Mouse (Mus musculus) heart, postnatal 36 days (tissue): Measurements from ENCODE around the gene Col5a1. TPM values are rescaled to one million over a fixed set of nuclear protein-coding genes. Genes with fewer than 3 reads are reported as not detected.

ENCODE experiments used
- DNase-seq, 2 experiments: peaks; one replicate each; pipeline ENCODE4 v3.0.0; 2021 to 2022
- intact Hi-C: fragments of 180-260 bp; cut with DNase I; formaldehyde crosslinking; loops from one replicate; pipeline ENCODE4 v1.15.1; 2025
- total RNA-seq, 2 experiments: library from RNA; stranded (reverse); gene quantifications; 2 replicates each; pipeline ENCODE4 v1.2.3; 2021

The Col5a1 gene
- total RNA-seq, 2 experiments from 2014 or later, result 35.8 to 42.4 TPM

DNA sequence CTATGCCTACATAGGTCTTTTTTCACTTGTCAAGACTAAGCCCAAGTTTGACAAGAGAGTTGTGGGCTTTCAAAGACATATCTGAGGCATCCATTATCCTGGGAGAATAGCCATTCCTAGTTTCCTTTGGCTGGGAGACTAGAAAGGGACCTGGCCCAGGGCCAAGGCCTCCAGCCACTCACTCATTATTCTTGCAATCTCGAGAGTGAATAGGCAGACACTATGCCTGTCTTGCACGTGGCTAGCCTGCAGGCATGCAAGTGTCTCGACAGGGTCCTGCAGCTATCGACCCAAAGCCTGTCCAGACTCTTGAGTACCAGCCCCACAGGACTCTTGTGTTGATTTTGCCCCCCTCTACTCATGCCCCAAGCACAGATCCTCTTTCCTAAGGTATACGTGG, 71.0 kb downstream of the Col5a1 start:
- intact Hi-C loops, result no loop called here
- DNase-seq, result peak; percentile 37 to 46

DNA sequence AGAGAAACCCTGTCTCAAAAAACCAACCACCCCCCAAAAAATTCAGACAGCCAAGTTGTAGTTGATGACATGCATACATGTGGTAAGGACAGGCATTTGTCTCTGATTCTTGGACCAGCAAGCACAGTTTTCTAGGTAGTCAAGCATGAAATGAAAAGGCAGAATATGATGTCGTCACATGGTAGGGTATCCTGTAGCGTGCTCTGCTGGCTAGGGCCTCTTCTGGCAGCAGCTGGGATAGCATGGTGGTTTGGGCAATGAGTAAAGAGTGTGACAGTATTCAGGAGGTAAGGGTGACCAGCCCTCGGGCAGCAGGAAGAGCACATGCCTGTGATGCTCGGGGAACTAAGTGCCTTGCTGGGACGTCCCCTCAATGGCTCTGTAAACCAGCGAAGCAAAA, 73.0 kb downstream of the Col5a1 start:
- intact Hi-C loops, result no loop called here
- DNase-seq, result no peak

DNA sequence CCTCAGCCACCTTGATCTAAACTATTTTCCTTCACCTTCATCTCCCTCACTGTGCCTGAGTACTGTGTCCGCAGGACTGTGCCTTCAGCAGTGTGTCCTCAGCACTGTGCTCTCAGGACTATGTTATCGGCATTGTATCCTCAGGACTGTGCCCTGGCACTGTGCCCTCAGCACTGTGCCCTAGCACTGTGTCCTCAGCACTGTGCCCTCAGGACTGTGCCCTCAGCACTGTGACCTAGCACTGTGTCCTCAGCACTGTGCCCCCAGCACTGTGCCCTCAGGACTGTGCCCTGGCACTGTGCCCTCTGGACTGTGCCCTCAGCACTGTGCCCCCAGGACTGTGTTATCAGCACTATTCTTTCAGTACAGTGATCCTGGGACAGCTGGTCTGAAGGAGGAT, 75.0 kb downstream of the Col5a1 start:
- DNase-seq, result no peak
- intact Hi-C loops, result no loop called here

DNA sequence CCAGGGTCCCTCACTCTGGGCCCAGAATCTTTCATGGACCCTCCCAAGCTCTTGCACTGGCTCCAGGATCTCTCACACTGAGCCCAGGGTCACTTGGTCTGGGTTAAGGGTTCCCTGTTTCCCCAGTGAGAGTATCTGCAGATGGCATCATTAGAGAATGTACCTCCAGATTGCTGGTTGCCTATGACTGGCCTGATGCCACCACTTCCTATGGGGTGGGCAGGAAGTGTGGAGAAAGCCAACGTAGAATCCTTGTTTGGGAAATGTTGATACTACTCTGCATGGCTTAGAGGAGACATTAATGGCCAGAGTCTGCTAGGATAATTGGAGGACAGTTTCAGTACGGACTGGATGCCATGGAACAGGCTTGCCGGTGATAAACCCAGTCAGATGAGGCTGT, 76.2 kb downstream of the Col5a1 start:
- intact Hi-C loops, result no loop called here
- DNase-seq, result no peak

DNA sequence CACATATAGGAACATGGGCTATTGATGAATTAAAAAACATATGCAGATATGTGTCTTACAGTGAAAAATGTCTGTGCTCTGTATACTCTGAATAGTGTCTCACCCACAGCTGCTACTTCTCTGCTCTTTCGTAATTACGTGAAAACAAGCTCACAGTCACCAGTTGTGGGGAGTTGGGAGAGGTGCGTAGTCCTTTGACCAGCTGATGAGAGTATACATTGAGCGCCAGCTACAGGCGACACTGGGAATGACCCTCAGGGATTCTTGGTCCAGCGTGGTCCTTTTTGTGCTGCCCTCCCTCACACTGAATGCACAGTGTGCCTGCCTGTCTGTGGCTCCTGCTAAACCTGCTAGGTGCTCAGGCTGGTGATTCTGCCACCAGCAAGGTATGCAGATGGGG, 82.9 kb downstream of the Col5a1 start:
- intact Hi-C loops, result loop anchor here (2.0 kb wide), 1 partner anchor 416 kb away; no protein-coding TSS in a partner anchor
- DNase-seq, result peak; percentile 31 to 43

DNA sequence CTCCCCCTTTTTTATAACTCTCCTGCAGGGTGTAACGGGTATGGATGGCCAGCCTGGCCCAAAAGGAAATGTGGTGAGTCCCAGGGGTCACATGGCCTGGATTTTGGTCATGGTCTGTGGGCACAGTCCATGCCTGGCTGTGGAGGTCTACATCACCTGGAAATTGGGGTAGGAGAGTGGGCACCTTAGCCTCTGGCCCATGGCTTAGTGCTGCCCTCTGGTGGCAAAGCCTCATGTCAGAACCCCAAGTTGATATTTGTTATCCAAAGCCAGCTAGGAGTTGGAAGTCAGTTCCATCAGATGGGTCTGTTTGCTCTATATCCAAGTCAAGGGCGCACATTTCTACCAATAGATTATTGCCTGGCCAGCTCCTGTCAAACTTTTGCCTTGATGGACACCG, 87.6 kb downstream of the Col5a1 start:
- DNase-seq, result peak; percentile 65 to 75
- intact Hi-C loops, result loop anchor here (1.0 kb wide), 2 partner anchors 48 to 203 kb away; no protein-coding TSS in a partner anchor

DNA sequence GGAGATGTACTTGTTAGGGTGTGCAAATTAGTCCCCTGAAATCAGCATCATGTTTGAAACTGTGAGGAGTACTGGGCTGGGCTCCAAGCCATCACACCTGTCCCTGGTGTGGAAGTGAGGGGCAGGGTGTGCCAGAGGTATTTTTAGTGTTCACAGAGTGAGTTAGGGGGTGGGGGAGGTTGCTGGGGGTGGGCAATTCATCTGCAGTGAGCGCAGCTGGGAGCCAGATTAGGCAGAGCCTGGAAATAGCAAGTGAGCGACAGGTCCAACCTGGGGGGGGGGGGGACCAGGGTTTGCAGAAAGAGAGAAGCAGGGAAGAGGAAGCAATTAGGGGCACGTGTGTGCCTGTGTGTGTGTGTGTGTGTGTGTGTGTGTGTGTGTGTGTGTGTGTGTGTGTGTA, 89.6 kb downstream of the Col5a1 start:
- DNase-seq, result no peak
- intact Hi-C loops, result no loop called here

DNA sequence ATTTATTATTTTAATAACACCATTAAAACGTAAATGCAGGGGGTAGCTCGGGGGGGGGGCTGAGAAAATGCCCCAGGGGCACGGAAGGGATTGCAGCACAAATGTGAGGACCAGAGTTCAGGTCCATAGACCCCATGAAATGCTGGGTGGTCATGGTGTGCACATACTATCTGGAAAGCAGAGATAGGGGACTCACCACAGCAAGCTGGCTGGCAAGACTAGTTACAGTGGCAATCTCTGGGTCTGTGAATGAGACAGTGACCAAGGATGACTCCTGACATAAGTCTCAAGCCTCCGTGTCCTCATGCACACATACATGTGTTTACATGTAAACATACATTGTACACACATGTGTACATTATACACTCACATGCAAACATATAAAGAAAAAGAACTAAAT, 90.3 kb downstream of the Col5a1 start:
- no peak for DNase-seq
- intact Hi-C loops, result no loop called here

DNA sequence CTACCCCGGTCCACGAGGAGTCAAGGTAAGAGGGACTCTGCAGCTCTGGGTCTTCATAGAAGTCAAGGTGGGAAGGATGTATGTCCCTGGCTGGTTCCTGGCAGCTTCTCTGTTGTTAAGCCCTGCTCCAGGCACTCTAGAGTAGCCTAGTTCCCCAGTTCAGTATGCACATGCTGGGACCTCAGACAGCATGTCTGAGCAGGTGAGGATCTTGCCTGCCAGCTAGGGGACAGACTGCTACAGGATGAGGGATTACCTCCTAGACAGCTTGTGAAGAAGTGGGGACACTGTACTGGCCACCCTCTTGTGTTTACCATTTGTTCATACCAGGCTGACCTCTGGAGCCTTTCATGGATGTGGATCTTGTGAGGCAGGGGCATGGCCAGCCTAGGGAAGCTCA, 94.8 kb downstream of the Col5a1 start:
- DNase-seq, result no peak
- intact Hi-C loops, result loop anchor here (10.0 kb wide), 1 partner anchor 204 kb away; no protein-coding TSS in a partner anchor

DNA sequence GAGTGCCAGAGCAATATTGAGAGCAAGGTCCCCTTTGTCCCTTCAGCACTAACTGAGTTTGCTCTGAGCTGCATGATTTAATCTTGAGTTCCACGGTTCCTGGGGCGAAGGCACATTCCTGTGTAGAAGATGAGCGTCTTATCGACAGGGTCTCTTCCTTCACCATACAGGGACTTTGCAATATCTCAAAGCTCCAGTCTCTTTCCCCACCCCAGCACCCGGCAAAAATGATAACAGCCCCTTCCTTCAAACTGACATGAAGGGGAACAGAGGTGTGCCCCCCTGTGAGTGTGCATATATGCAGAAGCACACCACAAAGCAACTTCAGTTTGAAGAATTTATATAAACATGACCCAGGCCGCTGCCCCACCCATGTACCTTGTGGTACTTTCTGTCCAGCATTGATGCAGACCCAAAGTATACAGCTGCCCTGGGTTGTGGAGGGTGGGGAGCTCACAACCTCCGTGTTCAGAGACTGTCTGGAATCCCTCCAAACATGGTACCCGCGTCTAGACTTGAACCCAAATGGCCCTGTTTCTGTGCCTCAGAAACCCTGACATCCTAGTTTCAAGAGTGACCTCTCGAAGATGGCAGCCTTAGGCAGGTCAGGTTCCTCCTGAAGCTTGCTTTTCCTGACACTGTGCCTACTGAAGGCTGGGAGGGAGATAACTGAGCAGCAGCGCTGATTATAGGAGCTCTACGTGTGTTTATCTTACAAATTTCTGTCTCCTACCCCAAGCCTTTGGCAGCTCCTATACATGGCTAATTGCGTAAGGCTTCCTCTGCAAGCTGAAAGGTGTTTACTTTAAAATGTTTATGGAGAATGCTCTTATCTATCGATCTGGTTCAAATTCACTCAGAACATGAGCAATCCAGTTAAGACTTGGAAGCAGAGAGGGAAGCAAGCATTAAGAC, 95.7 kb downstream of the Col5a1 start:
- intact Hi-C loops, result loop anchor here (10.0 kb wide), 1 partner anchor 203 kb away; no protein-coding TSS in a partner anchor
- DNase-seq, result no peak

DNA sequence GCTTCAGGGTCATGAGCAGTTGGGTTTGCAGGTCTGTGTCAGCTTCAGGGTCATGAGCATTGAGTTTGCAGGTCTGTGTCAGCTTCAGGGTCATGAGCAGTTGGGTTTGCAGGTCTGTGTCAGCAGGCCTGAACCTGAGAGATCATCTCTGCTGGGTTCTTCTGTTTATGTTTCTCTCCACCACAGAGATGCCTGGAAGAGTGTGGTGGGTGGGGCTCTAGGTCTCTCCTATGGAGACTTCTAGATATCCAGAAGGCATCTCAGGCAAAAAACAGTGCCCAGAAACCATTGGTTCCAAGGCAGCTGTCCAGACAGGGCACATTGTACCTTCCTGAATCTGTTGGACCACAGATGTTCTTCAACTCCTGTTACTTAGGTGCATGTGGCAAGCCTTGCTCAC, 96.9 kb downstream of the Col5a1 start:
- DNase-seq, result no peak
- intact Hi-C loops, result loop anchor here (10.0 kb wide), 1 partner anchor 202 kb away; no protein-coding TSS in a partner anchor

DNA sequence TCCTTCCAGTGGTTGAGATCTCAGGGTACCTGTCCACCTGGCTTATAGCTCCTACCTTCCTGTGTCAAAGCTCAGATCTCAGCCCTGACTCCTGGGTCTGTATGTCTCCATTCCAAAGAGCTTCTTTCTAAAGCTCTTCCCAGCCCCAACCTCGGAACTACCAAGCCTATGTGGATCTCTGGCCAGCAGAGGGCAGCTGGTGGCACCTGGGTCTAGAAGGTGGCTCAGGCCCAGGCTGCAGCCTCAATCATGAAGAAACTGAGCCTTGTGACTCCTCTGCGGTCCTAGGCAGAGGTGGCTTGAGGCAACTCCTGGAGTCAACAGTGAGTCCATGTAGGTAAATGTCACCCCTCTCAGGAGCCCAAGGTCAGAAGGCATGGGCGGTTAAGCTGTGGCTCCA, 97.7 kb downstream of the Col5a1 start:
- peak in 1 of 2 experiments; percentile 21 for DNase-seq
- intact Hi-C loops, result loop anchor here (1.0 to 10.0 kb wide), 2 partner anchors 201 to 434 kb away; no protein-coding TSS in a partner anchor

DNA sequence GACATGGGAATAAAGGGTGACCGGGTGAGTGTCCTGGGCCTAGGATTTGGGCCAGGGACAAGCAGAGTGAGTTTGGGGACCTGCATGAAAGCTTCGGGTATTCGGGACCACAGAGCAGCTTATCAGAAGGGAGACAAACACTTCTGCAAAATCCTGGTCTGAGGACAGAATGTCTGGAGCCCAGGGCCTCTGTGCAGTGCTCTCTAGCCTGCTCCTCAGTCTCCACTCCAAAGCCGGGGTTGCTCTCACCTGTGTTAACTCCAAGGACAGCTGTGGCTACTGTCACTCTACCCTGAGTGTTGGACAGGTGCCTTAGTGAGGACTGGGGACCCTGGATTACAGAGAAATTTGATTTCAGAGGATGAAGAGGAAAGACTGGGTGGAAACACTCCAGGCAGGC, 100.5 kb downstream of the Col5a1 start:
- intact Hi-C loops, result loop anchor here (10.0 kb wide), 1 partner anchor 198 kb away; no protein-coding TSS in a partner anchor
- DNase-seq, result no peak

DNA sequence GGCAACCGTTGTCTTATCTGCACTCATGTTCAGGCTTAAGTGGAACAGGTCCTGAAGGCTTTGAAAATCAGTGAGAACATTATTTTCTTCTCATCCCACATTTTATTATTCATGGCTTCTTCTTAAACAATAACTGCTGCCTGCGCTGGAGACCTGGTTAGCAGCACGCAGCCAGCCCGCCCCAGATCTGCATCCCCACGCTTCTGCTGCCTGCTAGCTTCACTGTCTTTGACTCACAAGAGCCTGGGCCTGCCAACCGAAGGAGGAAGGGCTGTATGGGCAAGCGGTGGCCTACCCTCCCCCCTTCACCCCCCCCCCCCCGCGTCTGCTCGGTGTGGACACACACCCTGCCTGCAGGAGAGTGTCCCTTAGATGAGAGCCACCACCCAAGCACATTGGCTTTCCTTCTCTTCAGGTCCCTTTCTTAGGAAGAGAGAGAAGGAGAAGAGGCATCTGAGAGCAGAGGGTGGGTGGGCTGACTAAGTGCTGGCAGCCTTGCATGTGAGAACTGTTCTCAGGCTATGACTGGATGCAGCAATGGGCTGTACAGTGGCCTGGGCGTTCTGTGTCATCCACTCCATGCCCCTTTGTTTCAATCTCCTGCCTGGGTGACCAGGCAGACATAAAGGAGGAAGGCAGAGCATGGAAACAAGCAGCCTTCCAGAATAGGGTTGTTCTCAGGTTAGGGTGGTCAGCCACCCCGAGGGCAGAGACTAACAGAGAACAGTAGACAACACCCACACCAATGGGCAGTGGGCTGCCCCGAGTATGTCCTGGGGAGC, 104.4 kb downstream of the Col5a1 start:
- DNase-seq, result no peak
- intact Hi-C loops, result no loop called here

DNA sequence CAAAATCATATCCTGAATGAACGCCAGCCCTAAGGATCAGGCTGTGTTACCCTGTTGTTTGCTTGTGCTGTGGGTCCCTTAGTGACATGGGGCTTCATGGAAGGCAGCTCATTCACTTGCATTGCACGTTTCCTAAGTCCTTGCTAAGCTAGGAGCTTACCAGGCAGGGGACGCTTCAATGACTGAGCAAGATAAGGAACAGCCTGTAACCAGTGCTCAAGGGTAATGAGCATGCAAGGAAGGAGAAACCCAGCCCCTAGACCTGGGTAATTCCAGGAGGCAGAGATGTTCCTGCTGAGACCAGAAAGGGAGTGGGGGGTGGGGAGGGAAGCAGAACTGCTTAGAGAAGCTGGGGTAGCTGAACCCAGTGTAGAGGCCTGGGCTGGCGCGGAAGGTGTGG, 107.2 kb downstream of the Col5a1 start:
- DNase-seq, result no peak
- intact Hi-C loops, result no loop called here

DNA sequence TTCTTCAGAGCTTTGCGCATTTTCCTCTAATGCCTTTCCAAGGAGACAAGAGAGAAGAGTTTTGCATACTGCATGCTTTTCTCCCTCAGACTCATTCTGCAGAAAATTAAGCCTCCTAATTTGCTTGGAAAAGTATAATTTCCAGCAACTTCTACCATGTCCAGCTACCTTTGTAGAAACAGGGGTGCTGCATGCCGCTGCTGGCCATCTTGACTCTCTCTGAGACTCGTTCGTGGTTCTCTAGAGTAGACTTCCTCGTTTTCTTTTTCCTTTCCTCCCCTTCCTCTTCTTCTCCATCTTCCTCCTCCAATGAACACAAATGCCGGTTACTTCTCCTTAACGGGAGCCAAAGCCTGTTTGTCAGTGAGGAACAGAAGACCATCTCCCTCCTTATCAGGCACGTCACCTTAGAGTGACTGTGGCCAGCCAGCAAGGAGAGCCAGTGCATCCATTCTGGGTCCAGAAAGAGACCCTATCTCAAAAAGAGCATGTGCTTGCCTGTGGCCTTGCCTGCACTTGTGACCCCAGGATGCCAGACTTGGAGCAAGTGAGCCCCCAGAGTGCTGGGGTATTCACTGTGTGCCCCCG, 113.9 kb downstream of the Col5a1 start:
- intact Hi-C loops, result no loop called here
- no peak for DNase-seq

DNA sequence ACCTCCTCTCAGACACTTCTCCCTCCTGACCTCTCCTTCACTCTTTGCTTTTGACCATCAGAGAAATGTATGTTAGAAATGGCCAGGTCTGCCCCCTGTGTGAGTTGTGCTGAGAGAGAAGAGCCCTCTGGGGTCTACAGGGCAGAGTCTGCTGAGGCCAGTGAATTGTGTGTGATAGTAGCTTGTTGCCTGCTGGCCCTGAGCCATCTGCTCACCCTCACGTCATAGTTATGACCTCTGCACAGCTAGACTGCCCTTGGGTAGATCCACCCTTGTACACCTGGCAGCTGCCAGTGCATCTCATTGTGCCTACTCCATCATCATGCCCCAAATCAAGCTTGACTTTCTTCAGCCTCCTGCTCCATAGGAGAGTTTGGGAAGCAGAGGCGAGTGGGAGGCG, 114.4 kb downstream of the Col5a1 start:
- DNase-seq, result no peak
- intact Hi-C loops, result no loop called here

DNA sequence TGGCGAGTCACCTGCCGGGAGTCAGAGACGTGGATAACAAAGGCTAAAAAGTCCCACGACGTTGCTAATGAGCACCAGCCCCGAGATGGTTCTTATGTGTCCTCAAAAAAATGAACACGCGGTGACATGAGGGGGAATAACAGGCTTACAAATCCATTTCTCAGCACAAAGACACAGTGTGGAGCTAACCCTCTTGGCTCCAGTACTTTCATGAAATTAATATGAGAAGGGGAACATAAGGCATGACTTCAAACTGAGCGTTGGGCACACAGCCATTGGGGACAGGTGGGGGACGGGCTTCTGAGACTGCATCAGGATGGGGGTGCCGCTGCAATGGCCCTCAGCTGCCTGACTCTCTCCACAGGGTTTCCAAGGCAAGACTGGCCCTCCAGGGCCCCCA, 115.0 kb downstream of the Col5a1 start:
- intact Hi-C loops, result no loop called here
- no peak for DNase-seq

DNA sequence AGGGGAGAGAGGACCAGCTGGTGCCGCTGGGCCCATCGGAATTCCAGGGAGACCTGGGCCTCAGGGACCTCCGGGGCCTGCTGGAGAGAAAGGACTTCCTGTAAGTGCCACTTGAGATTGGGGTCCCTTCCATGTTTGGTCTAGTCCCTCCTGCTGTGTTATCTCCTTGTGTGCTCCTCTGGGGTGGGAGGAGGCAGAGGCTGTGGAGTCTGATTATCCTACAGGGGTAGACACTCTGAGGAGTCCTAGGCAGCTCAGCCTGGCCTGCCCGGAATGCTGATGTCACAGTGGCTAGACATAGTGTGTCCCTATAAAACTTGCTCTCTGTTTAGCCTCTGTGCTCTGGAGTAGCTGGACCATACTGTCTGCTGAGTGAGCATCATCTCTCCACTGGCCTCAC, 119.0 kb downstream of the Col5a1 start:
- intact Hi-C loops, result no loop called here
- DNase-seq, result no peak

DNA sequence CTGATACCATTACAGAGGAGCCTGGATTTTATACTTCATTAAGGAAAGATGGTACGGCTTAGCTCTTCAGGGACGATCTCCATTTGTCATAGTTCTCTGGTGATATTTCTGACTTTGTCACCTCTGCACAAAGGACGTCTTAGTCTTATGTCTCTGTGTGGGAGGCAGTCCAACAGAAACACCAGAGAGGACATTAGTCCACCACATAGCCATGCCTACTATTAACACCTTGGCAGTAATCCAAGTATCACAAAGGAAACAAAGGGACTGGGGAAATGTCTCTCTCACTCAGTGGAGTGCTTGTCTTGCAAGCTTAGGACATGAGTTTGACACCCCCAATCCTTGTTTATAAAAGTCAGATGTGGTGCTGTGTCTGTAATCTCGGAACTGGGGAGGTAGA, 122.0 kb downstream of the Col5a1 start:
- DNase-seq, result no peak
- intact Hi-C loops, result no loop called here

DNA sequence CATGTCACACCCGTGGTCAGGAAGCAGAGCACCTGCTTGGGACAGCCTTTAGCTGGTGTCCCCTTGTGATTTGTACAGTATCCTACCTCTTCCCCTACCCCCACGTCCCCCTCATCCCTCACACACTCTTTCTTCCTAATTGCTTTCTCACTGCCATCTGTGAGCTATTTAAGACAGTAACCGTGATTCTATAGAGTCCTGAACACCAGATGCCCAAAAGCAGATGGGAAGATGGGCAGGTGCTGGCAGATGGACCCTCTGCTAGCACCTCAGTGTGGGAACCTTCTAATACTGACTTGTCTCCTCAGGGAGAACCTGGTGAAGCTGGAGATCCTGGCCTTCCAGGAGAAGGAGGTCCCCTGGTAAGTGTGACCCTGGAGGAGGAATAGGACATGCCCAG, 126.1 kb downstream of the Col5a1 start:
- DNase-seq, result no peak
- intact Hi-C loops, result no loop called here
